Mouse (Mus musculus): ENCODE results near the gene Atp6v0e. TPM values are rescaled to one million over a fixed set of nuclear protein-coding genes. Genes with fewer than 3 reads are reported as not detected.

The Atp6v0e gene
- total RNA-seq, 1 experiment from 2014 or later: 266 TPM

DNA sequence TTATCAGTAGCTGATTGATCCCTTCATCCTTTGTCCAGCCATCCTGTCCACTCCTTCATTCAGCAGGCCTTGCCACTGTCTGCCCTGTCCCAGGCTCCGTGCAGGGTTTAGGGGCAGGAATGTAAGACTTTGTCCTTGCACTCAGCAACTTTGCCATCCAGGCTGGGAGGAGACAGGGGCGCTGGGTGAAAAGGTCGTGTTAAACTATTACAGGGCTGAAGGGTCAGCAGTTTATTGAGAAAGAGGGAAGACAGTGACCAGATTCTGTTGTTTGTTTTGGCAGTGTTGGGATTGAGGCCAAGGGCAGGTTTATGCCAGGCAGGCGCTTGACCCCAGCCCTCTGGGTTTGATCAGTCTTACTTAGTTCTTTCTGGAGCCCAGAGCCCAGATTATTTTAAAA is 25.2 kb upstream of the Atp6v0e start:
- ATAC-seq (ENCODE audit: extremely low read depth, insufficient number of reproducible peaks, low FRiP score, poor library complexity, severe bottlenecking): no peak

DNA sequence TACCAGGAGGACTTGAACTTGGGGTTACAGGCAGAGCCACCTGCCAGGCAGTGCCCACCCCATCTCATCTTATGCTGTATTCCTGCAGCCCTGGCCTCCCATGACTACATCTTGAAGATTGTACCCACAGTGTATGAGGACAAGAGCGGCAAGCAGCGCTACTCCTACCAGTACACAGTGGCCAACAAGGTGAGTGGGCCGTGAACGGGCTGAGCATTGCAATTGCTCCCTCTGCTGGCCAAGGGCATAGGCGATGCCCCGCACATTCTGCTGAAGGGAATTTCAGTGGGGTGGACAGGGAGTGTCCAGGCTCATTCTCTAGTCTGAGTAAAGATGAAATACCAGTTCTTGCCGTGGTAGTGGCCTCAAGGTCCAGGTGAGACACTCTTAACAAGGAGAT is 24.4 kb upstream of the Atp6v0e start:
- peak; percentile 79 for ATAC-seq (ENCODE audit: extremely low read depth, insufficient number of reproducible peaks, low FRiP score, poor library complexity, severe bottlenecking)

DNA sequence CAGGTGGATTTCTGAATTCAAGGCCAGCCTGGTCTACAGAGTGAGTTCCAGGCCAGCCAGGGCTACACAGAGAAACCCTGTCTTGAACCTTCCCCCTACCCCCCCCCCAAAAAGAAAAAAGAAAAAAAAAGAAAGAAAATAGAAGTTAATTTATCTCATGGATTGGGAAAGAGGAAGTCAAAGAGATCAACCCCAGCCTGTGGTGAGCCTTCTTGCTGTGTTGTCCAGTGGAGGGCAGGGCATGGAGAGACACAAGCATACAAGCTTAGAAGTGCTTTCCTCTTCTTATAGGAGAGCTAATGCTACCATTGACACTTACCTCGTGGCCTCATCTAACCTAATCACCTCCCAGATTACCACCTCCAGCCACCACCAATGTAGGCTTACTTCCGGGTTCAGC is 23.2 kb upstream of the Atp6v0e start:
- no peak for ATAC-seq (ENCODE audit: extremely low read depth, insufficient number of reproducible peaks, low FRiP score, poor library complexity, severe bottlenecking)

DNA sequence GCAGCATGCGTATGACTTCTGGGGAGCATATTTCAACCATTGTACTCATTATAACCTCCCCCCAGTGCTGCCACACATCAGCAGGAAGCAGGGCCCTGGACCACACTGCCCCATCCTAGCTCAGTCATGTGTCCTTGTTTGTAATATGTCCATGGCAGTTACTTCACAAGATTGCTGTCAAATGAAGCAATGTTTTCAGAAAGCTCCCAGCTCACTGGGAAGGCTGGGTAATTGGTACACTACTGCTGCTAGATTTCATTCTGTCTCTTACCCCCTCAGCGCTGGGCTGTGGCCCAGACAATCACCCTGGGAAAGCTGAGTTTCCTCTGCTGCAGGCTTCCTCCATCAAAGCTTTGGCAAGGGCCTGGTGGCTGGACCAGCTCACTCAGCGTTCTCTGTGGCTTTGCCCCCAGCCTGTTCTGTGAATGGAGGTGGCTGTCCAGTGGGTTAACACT is 22.7 kb upstream of the Atp6v0e start:
- ATAC-seq (ENCODE audit: extremely low read depth, insufficient number of reproducible peaks, low FRiP score, poor library complexity, severe bottlenecking): no peak

DNA sequence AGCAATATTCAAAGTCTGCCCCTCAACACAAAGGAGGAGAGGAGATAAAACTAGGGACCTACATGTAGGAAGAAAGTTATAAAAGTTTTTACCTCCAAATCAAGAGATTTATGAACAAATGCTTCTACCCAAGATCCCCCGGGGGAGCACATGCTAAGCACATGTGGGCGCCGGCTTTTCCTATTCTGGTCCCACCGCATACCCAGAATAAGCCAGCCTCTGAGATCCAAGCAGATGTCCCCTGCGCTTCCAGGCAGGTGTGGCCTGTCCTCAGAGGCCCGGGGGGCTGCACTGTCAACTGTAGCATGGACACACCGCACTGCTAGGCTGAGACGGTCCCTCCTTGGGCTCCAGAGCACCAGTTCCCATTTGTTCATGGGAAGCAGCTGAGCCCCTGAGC is 19.6 kb upstream of the Atp6v0e start:
- ATAC-seq (ENCODE audit: extremely low read depth, insufficient number of reproducible peaks, low FRiP score, poor library complexity, severe bottlenecking): no peak

DNA sequence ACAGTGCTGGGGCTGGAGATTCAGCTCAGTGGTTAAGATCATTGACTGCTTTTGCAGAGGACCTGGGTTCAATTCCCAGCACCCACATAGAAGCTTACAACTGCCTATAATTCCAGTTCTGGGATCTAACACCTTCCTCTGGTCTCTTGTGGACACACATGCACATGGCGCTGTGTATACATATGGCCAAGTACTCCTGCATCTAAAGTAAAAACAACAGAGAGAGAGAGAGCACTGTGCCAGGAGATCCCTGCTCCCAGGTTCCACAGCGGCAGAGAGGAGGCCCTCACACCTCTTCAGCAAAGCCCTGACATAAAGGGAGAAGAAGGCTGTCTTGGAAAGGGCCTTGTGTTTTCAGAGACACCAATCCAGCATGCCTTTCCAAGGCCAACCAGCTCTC is 19.0 kb upstream of the Atp6v0e start:
- no peak for ATAC-seq (ENCODE audit: extremely low read depth, insufficient number of reproducible peaks, low FRiP score, poor library complexity, severe bottlenecking)

DNA sequence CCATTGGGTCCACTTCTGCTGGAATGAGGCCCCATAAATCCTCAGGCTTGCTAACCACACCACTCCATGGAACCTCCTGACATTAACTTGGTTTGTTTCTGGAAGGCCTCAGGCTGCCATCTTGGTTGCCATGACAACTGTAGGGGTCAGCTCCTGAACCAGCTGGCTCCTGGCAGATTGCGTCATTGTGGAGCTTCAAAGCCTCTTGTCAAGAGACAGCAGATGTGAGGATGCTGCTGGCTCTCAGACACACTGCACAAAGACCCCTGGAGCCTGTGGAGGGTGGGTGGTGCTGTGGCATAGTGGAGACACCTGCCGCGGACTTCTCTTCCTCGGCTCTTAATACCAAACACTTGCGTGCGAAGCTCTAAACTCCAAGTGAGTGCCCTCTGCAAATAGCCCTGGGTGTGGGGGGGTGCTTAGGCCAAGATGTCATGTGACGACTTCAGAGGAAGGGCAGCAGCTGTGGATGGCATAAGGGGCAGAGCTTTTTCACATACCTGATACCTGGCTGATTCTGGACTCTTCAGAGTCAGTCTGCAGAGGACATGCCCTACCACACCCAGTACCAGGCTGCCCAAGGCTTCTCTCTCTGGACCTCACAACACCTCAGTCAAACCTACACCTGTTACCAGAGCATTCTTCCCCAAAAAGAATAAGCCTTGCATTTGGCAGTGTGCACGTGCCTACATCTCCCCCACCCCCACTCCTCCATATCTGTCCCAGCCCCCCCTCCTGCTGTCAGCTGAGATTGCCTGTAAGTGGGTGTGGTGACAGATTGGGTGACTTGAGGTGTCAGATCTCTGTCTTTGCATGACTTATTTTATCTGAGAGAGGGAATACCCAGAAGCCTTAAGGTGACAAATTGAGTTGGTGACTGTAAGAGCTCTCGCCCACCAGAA is 18.3 kb upstream of the Atp6v0e start:
- ATAC-seq (ENCODE audit: extremely low read depth, insufficient number of reproducible peaks, low FRiP score, poor library complexity, severe bottlenecking): no peak

DNA sequence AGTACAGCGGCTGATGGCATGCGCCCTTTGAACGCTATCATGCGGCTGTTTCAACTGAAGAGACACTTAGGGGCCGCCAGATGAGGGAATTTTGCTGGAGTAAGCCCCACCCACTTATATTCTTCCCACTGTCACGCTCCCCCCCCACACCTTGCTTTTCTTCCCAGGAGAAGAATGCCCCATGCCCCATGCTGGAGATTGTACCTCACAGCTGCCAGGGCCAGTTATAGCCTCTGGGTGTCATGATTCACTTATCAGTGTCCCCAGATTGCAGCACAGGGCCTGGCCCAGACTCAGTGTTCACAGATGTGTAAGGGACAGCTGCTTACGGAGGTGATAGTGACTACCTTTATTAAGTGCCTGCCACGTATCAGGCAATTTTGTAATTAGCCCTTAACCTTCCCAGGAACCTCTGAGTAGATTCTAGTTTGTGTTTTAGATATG is 17.6 kb upstream of the Atp6v0e start:
- no peak for ATAC-seq (ENCODE audit: extremely low read depth, insufficient number of reproducible peaks, low FRiP score, poor library complexity, severe bottlenecking)

DNA sequence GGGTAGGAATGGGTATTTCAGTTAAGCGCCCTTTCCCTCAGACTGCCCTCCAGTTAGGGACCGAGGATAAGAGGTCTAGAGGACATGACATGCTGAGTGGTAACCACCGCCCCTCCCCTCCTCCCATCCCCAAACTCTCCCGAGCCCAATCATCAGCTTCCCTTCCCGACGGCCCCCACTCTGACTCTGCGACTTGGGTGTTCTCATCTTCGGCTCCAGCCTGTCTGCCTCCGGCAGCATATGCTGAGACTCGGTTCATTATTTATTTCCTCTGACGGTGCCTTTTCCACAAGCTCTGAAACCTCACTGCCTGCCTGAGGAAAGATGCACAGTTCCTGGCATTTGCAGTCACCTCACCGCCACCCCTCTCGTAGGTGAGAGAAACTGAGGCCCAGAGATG is 15.7 kb upstream of the Atp6v0e start:
- no peak for ATAC-seq (ENCODE audit: extremely low read depth, insufficient number of reproducible peaks, low FRiP score, poor library complexity, severe bottlenecking)

DNA sequence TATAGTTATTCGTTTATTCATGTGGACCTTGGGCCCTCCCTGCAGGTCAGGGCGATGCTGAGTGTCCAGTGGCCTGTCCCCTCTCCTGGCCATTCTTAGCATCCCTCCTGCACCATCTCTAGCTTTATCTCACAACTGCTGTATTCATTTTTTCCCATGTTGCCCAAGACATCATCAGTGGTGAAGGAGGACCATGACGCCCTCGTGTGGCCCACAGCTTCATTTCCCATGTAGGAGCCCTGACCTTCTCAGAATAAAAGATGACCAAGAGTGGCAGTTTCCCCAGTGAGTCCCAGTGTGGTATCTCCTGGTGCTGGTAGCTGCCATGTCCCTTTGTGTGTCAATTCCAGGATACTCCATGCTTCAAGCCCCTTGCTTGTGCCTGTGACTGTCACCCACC is 13.5 kb upstream of the Atp6v0e start:
- ATAC-seq (ENCODE audit: extremely low read depth, insufficient number of reproducible peaks, low FRiP score, poor library complexity, severe bottlenecking): no peak

DNA sequence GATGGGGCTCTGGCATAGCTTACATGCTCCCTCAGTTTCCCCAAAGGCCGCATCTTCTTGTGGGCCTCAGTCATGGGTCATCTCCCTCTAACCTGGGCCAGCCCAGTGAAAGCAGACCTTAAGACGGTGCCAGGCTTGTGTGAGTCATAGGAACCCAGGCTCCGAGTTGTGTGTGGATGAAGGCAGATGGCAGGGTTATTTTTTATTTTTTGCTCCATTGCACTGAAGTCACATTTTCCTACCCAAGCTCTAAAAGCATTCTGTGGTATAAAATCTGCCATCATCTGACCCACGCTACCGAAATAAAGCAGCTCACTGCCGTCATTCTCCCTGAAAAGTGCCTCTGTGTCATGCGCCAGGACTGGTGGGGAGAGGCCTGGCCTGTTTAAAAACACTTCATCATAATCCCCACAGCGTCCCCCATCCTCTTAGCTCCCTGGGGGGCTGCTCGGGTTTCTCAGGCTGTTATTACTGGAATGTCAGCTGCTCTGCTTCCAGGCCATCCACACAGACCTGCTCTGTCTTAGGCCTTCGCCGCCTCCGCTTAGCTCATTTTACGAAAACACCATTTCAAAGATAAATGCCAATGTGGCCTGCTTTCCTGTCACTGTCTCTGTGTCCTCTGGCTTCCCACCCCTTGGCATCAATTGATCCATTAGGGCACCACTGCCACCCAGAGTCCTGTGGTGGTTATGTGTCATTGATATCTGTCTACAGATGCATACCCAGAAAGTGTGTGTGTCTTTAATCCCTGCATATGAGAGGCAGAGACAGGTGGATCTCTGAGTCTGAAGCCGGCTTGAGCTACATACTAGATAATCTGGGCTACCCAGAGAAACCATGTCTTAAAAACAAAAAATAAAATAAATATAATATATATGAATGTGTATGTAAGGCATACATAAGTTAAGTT is 12.3 kb upstream of the Atp6v0e start:
- ATAC-seq (ENCODE audit: extremely low read depth, insufficient number of reproducible peaks, low FRiP score, poor library complexity, severe bottlenecking): no peak

DNA sequence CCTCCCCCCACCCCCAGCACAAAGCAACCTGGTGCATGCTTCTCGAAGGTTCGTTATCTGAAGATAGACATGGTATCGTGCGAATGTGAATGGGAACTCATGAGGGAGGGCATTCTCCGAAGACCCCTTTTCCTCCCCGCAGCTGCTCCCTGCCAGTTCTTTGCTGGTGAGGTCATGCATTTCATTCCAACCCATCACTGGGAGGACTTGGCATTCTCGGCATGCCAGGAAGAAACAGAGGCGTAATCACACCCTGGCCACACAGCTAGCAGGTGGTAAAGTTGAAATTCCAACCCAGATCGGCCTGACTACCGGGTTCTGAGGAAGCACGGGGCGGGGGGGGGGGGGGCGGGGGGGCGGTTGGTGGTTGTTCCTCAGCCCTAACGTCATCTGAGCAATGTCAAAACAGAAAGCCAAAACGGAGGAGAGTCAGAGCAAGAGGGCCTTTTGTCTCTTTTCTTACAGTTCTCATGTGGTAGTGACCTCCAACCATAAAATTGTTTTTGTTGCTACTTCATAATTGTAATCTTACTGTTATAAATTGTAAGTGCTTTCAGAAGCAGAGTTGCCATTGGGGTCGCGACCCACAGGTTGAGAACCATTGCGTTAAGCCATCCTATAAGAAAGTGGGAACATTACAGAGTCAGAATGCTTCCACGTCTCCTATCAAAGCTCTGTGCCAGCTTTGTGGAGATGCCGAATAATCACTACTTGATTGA is 4.0 kb upstream of the Atp6v0e start:
- ATAC-seq (ENCODE audit: extremely low read depth, insufficient number of reproducible peaks, low FRiP score, poor library complexity, severe bottlenecking): no peak

DNA sequence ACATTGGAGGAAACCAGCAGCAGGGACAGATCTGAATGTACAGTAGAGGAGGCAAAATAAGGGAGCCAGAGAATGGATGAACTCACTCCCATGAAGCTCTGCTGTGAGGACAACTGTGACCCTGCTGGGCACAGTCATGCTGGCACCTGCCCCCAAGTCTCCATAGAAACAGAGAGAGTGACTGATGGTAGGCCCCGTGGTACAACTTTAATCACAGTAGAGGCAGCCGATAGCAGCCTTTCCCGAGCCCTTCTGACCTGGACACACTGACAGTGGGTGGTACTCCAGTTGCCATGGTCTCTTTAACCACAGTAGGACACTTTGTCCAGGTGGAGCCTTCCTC is 3.5 kb upstream of the Atp6v0e start:
- no peak for ATAC-seq (ENCODE audit: extremely low read depth, insufficient number of reproducible peaks, low FRiP score, poor library complexity, severe bottlenecking)

DNA sequence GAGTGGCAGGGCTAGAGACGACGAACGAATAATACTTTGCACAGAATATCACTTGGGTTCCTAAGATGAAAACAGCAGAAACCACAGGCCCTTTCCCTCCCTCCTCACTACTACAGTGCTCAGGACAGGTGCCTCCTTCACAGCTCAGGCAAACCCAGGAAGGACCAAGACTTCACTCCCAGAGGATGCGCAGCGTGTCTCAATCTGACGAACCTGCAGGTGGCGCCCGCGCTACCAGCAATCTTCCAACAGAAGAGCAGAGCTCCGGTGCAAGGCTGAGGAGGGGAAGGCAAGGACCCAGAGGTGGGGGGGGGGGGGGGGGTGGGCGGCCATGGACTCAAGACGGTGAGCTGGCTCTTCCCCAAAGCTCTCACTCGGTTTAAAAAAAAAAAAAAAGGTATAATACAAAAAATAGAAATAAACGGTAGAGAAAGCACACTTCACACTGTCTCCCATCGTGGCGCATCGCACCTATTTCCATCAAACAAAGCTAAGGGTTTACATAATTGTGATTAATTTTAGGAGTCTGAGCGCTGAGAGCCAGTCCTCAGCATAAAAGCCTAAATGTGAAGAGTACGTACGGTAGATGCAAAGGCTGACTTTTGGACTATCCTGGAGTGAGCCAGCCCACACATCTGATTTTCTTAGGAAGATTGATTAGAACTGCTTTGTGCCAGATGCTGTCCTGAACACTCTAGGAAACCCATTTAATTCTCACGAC is 2.7 kb upstream of the Atp6v0e start:
- ATAC-seq (ENCODE audit: extremely low read depth, insufficient number of reproducible peaks, low FRiP score, poor library complexity, severe bottlenecking): 0 out of 2 replicates have a peak, but pooled peaks have one; percentile 45

DNA sequence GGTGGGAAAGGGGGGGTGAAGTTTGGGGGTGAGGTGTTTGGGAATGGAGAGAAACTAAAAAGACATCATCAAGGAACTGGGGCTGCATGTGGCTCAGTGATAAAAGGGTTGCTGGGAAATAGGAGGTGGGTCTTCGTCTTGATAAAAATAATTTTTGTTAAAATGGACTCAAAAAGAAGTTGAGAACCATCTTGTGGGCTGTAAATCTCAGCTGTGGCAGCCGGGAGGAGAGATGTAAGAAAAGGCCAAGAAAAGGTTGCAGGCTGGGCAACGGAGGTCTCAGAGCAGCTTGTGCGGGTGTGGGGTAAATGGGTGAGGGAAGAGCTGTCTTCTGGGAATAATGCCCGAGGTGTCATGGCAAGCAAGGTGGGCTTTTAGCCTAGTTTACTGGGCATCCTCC is 827 bp upstream of the Atp6v0e start:
- no peak for ATAC-seq (ENCODE audit: extremely low read depth, insufficient number of reproducible peaks, low FRiP score, poor library complexity, severe bottlenecking)

DNA sequence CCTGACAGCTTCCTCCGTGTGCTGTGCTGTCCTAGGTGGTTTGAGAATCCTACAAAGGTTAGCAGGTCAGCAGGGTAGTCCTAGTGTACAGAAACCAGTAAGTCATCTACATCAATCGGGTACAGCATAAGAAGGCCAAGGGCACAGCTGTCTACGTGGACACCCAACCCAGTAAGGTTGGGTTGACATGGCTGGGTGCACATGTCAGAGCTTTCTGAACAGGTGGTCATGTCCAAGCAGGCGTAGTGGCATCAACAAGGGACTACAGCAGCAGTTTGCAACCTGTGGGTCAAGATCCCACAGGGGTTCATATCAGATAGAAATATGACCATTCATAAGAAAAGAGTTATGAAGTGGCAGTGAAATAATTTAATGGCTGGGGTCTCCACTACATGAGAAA is 2.6 kb downstream of the Atp6v0e start:
- ATAC-seq (ENCODE audit: extremely low read depth, insufficient number of reproducible peaks, low FRiP score, poor library complexity, severe bottlenecking): no peak

DNA sequence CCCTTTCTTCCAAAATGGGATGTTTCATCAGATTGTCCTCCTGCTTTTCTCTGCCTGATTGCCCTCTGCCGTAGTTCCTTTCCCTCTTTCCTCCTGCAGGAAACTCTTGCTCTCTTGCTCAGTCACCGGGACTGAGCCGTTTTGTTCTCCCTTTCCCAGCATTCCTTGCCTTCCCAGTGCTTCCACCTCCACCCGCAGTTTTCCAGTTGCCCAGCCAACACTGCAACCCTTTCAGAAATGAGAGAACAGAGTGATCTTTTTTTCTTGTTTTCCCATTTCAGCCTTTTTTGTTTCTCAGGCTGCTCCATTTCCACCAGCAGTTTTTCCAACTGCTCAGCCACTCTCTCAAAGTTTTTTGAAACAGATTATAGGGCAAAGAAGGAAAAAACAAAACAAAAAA is 8.2 kb downstream of the Atp6v0e start:
- ATAC-seq (ENCODE audit: extremely low read depth, insufficient number of reproducible peaks, low FRiP score, poor library complexity, severe bottlenecking): no peak

DNA sequence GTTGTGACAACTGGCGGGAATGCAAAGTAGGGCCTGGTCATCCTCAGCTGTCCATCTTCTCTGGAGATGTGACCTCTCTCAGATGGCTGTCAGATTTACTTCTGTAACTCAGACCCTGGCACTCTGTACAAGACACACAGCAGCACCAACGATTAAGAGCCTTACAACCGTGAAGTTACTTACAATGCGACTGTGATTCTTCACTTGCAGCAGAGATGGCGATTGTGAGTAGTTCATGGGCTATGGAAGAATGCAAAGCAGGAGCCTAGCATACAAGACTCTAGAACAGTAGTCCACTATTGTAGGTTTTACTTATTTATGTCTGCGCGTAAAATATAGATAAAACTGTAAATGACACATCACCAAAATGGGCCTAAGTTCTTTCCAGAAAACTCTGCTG is 12.8 kb downstream of the Atp6v0e start:
- no peak for ATAC-seq (ENCODE audit: extremely low read depth, insufficient number of reproducible peaks, low FRiP score, poor library complexity, severe bottlenecking)

DNA sequence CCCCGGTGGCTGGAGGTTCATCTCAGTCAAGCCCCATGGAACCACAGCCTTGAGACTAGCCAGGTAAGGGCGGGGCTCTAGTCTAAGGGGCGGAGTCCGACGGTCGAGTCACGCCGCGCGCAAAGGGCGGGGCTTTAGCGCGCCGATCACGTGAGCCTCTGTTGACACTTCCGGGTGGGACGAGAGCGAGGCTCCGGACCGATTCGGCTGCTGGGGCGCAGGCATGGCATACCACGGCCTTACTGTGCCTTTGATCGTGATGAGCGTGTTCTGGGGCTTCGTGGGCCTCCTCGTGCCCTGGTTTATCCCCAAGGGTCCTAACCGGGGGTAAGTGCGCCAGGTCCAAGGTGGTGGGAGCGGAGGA is 13.2 kb downstream of the Atp6v0e start:
- peak; percentile 90 for ATAC-seq (ENCODE audit: extremely low read depth, insufficient number of reproducible peaks, low FRiP score, poor library complexity, severe bottlenecking)
